Mouse (Mus musculus): ENCODE measurements around the gene Slc12a9. TPM values are rescaled to one million over a fixed set of nuclear protein-coding genes. Genes with fewer than 3 reads are reported as not detected.
A peak's percentile ranks its signal among the peaks of the same experiment; 100 is the strongest.

The Slc12a9 gene
- polyA plus RNA-seq, 1 experiment = 7.3 TPM

GRCm38 (mm10) chr5:137350205-137351057 lies 17.0 kb upstream of the Slc12a9 start:
- Histone ChIP-seq H3K79me3 (ENCODE audit: low read depth) (peaks cover 21% of the 10 kb centered on the region), H3K27me3 (ENCODE audit: control insufficient read depth, insufficient read depth, insufficient read length) (no peaks in the 10 kb centered on the region), H3K36me3 (ENCODE audit: control insufficient read depth, insufficient read depth) (peaks cover 10% of the 10 kb centered on the region), H3ac (ENCODE audit: control insufficient read depth, insufficient read length, low read depth) (peak overlapping the region; percentile 83), H3K79me2 (ENCODE audit: control insufficient read depth, insufficient read depth) (peaks cover 47% of the 10 kb centered on the region), H3K4me3 (ENCODE audit: insufficient read depth, poor library complexity, severe bottlenecking) (peak overlapping the region; percentile 72)
- TF ChIP-seq CEBPB (IDR thresholded peaks at IDR 0.05; ENCODE audit: low read depth) (no peak), FOSL1 (IDR thresholded peaks at IDR 0.05; ENCODE audit: insufficient read depth, low read length, poor library complexity, severe bottlenecking) (no peak)

- no peak for TF ChIP-seq USF1 (IDR thresholded peaks at IDR 0.05; ENCODE audit: low read depth)
- no peak for TF ChIP-seq MYOG (IDR thresholded peaks at IDR 0.05; ENCODE audit: control insufficient read depth, extremely low read depth, insufficient read length)
- TF ChIP-seq MYOD1 (IDR thresholded peaks at IDR 0.05; ENCODE audit: control insufficient read depth, insufficient read length, low read depth) = no peak
- no peak for TF ChIP-seq CTCF (IDR thresholded peaks at IDR 0.05; ENCODE audit: control insufficient read depth, insufficient read depth, insufficient read length)
- no peak for TF ChIP-seq FOSL1 (IDR thresholded peaks at IDR 0.05; ENCODE audit: insufficient read depth, low read length, poor library complexity, severe bottlenecking)
- TF ChIP-seq MAX (IDR thresholded peaks at IDR 0.05) = no peak
- no peak for TF ChIP-seq CEBPB (IDR thresholded peaks at IDR 0.05; ENCODE audit: low read depth)
- Histone ChIP-seq H3K27me3 (ENCODE audit: control insufficient read depth, insufficient read depth, insufficient read length) (no peaks in the 10 kb centered on the region), H3K4me3 (ENCODE audit: insufficient read depth, poor library complexity, severe bottlenecking) (peak within 1 kb of the TSS; percentile 72), H3K36me3 (ENCODE audit: control insufficient read depth, insufficient read depth) (peaks cover 2% of the 10 kb centered on the region), H3ac (ENCODE audit: control insufficient read depth, insufficient read length, low read depth) (peak within 1 kb of the TSS; percentile 83), H3K79me2 (ENCODE audit: control insufficient read depth, insufficient read depth) (peaks cover 45% of the 10 kb centered on the region), H3K79me3 (ENCODE audit: low read depth) (peaks cover 21% of the 10 kb centered on the region)
These were observed 16.2 kb upstream of the Slc12a9 start, which contains the start of gene Ephb4 for GRCm38 (mm10) chr5:137349384-137350204. TSS of gene Ephb4 (plus strand) at chr5:137350109.

DNA sequence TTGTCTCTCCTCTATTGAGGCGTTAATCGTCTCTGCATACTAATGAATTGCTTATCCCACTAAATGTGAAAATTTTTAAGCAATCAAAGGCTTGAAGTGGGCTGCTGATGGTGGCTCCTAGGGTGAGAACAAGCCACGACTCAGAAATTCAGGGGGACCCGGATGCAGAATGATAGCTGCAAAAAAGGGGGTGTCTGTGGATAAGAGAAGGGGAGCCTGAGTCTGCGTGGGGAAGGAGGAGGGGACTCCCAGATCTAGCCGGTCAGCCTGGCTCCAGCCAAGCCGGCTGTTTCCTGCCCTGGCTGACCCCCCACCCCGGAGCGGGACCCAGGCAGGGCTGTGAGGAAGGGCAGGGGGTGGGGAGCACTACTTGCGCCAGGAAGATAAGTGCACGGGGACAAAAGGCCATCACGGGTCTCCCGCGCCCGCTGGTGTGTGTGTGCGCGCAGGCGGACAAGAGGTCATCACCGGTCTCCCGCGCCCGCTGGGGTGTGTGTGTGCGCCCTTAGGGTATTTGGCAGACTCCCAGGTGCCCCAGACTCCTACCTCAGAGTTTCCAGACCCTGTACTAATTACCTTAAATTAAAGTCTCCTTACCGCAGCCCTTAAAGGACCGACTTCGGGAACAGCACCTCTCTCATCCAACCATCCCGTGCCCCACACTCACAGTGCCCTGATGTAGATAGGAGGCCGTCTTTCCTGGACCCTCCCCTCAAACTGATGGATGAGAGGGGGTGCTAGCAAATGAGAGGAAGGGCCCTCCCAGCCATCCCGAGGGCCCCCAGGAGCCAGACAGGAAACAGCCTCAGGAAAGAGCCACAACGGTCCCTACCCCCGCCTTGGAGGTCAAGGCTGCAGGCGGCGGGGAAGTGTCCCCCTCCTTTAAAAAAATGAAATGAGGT lies 15.3 kb upstream of the Slc12a9 start:
- Histone ChIP-seq H3K79me3 (ENCODE audit: low read depth) (peaks cover 19% of the 10 kb centered on the region), H3K36me3 (ENCODE audit: control insufficient read depth, insufficient read depth) (no peaks in the 10 kb centered on the region), H3K79me2 (ENCODE audit: control insufficient read depth, insufficient read depth) (peaks cover 36% of the 10 kb centered on the region), H3K27me3 (ENCODE audit: control insufficient read depth, insufficient read depth, insufficient read length) (no peaks in the 10 kb centered on the region), H3ac (ENCODE audit: control insufficient read depth, insufficient read length, low read depth) (no peak overlapping the region), H3K4me3 (ENCODE audit: insufficient read depth, poor library complexity, severe bottlenecking) (peak overlapping the region; percentile 6)
- TF ChIP-seq MAX (IDR thresholded peaks at IDR 0.05) (no peak), USF1 (IDR thresholded peaks at IDR 0.05; ENCODE audit: low read depth) (no peak), FOSL1 (IDR thresholded peaks at IDR 0.05; ENCODE audit: insufficient read depth, low read length, poor library complexity, severe bottlenecking) (no peak), CEBPB (IDR thresholded peaks at IDR 0.05; ENCODE audit: low read depth) (no peak), CTCF (IDR thresholded peaks at IDR 0.05; ENCODE audit: control insufficient read depth, insufficient read depth, insufficient read length) (no peak), MYOD1 (IDR thresholded peaks at IDR 0.05; ENCODE audit: control insufficient read depth, insufficient read length, low read depth) (no peak), MYOG (IDR thresholded peaks at IDR 0.05; ENCODE audit: control insufficient read depth, extremely low read depth, insufficient read length) (no peak)

DNA sequence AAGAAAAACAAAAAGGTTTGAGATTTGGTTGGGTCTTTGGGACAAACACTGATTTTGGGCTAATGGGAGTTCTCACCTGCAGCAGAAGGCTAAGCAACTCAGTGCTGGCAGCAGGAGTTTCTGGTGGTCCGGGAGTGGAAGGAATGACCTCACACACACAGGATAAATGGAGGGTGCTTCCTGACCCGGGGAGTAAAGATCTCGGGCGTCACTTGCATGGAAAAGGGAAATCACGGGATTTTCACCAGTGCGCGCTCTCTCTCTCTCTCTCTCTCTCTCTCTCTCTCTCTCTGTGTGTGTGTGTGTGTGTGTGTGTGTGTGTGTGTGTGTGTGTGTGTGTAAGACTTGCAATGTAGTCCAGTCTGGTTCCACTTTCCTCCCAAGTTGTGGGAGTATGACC lies 14.5 kb upstream of the Slc12a9 start:
- peaks cover 27% of the 10 kb centered on the region for H3K79me2 ChIP-seq (ENCODE audit: control insufficient read depth, insufficient read depth)
- no peaks in the 10 kb centered on the region for H3K27me3 ChIP-seq (ENCODE audit: control insufficient read depth, insufficient read depth, insufficient read length)
- no peak for TF ChIP-seq MAX (IDR thresholded peaks at IDR 0.05)
- no peak for TF ChIP-seq MYOD1 (IDR thresholded peaks at IDR 0.05; ENCODE audit: control insufficient read depth, insufficient read length, low read depth)
- no peak for TF ChIP-seq USF1 (IDR thresholded peaks at IDR 0.05; ENCODE audit: low read depth)
- TF ChIP-seq MYOG (IDR thresholded peaks at IDR 0.05; ENCODE audit: control insufficient read depth, extremely low read depth, insufficient read length) = no peak
- no peak for TF ChIP-seq FOSL1 (IDR thresholded peaks at IDR 0.05; ENCODE audit: insufficient read depth, low read length, poor library complexity, severe bottlenecking)
- TF ChIP-seq CEBPB (IDR thresholded peaks at IDR 0.05; ENCODE audit: low read depth) = no peak
- no peak for TF ChIP-seq CTCF (IDR thresholded peaks at IDR 0.05; ENCODE audit: control insufficient read depth, insufficient read depth, insufficient read length)
- peaks cover 15% of the 10 kb centered on the region for H3K79me3 ChIP-seq (ENCODE audit: low read depth)
- H3K36me3 ChIP-seq (ENCODE audit: control insufficient read depth, insufficient read depth) = no peaks in the 10 kb centered on the region
- no peak overlapping the region for H3ac ChIP-seq (ENCODE audit: control insufficient read depth, insufficient read length, low read depth)
- no peak overlapping the region for H3K4me3 ChIP-seq (ENCODE audit: insufficient read depth, poor library complexity, severe bottlenecking)

DNA sequence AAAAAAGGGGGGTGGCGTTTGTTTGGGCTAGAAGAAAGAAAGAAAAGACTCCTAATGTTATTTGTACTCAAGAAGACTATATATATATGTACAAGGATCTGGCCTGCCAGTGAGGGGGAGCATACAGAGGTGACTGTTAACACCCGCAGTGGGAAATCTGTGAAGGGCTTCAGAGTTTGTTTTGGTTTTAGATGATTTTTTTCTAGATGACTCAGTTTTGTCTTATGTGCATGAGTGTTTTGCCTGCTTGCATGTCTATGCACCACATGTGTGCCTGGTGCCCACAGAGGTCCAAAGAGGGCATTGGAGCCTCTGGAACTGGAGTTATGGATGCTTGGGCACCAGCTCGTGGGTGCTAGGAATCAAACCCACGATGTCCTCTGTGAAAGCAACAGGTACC lies 13.6 kb upstream of the Slc12a9 start:
- no peak for TF ChIP-seq CTCF (IDR thresholded peaks at IDR 0.05; ENCODE audit: control insufficient read depth, insufficient read depth, insufficient read length)
- no peak for TF ChIP-seq MYOD1 (IDR thresholded peaks at IDR 0.05; ENCODE audit: control insufficient read depth, insufficient read length, low read depth)
- no peak for TF ChIP-seq MYOG (IDR thresholded peaks at IDR 0.05; ENCODE audit: control insufficient read depth, extremely low read depth, insufficient read length)
- TF ChIP-seq FOSL1 (IDR thresholded peaks at IDR 0.05; ENCODE audit: insufficient read depth, low read length, poor library complexity, severe bottlenecking) = no peak
- TF ChIP-seq CEBPB (IDR thresholded peaks at IDR 0.05; ENCODE audit: low read depth) = no peak
- TF ChIP-seq MAX (IDR thresholded peaks at IDR 0.05) = no peak
- TF ChIP-seq USF1 (IDR thresholded peaks at IDR 0.05; ENCODE audit: low read depth) = no peak
- Histone ChIP-seq H3K36me3 (ENCODE audit: control insufficient read depth, insufficient read depth) (no peaks in the 10 kb centered on the region), H3K27me3 (ENCODE audit: control insufficient read depth, insufficient read depth, insufficient read length) (no peaks in the 10 kb centered on the region), H3K4me3 (ENCODE audit: insufficient read depth, poor library complexity, severe bottlenecking) (no peak overlapping the region), H3K79me3 (ENCODE audit: low read depth) (peaks cover 10% of the 10 kb centered on the region), H3K79me2 (ENCODE audit: control insufficient read depth, insufficient read depth) (peaks cover 18% of the 10 kb centered on the region), H3ac (ENCODE audit: control insufficient read depth, insufficient read length, low read depth) (no peak overlapping the region)

Measured in C2C12 (cell line).